Mouse (Mus musculus): Measurements from ENCODE around the gene Rad51b. TPM values are rescaled to one million over a fixed set of nuclear protein-coding genes. Genes with fewer than 3 reads are reported as not detected.

Gene Rad51b
- total and polyA plus RNA-seq, 3 experiments: 6.5 to 8.6 (median 8.5) TPM

DNA sequence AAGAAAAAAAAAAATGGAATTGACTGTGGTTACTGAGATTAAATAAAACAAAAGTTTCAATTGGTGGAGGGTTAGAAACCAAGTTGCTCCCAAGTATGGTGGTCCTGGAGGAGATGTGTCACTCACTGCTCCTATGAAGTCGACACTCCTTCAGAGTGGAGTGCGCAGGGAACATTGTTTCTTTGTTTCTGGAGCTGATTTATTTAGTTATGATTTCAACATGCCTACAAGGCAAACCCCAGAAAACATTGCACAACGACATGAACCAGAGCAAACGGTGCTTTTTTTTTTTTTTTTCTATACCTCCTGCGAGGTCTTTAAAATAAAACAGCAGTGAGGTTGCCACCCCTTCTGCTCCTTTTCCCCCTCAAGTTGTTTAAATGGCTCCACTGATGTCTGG is 75.6 kb downstream of the Rad51b start:
- Histone ChIP-seq H3K79me2 (replicated peaks; ENCODE audit: control insufficient read depth, extremely low read depth, insufficient read depth, poor library complexity, severe bottlenecking) (0 out of 2 replicates have a peak, but pooled peaks cover 2% of the 10 kb centered on the region), H3K36me3 (replicated peaks in 1 of 2; ENCODE audit: control insufficient read depth in 1 of 2, insufficient read depth in 1 of 2, low read length in 1 of 2) (peaks cover 0 to 5% of the 10 kb centered on the region in 2 experiments), H3K27ac (ENCODE audit: insufficient read depth, low read depth) (no peak overlapping the region), H3K4me3 (replicated peaks in 1 of 3; ENCODE audit: low read depth in 2 of 3, low read length in 2 of 3, poor library complexity in 1 of 3) (no peak overlapping the region), H3K4me1 (ENCODE audit: control insufficient read depth in 1 of 2, insufficient read depth in 2 of 2) (peaks cover 0 to 30% of the 10 kb centered on the region in 2 experiments; a peak in 2 of 4 replicates), H3K27me3 (replicated peaks) (no peaks in the 10 kb centered on the region), H3K4me2 (ENCODE audit: insufficient read depth, low read depth, poor library complexity, severe bottlenecking) (no peak overlapping the region), H3K9ac (ENCODE audit: insufficient read depth, low read depth) (no peak overlapping the region), H3K9me3 (replicated peaks; ENCODE audit: low read length) (no peaks in the 10 kb centered on the region)
- in situ Hi-C loops (cut with MboI; ENCODE audit: low pct_ligation_motif_present, low pct_unique_long_range_greater_than_20kb, low sequenced_read_pairs) (no loop called here), dilution Hi-C loops (cut with MboI; ENCODE audit: extremely low pct_ligation_motif_present, extremely low pct_unique_long_range_greater_than_20kb, low sequenced_read_pairs) (no loop called here)
- no peak for TF ChIP-seq CHD2 (IDR thresholded peaks at IDR 0.05; ENCODE audit: low read length)
- no peak for TF ChIP-seq MYC (IDR thresholded peaks at IDR 0.05; ENCODE audit: low read depth, low read length)
- TF ChIP-seq ELF1 (IDR thresholded peaks at IDR 0.05; ENCODE audit: low read depth, low read length): no peak
- TF ChIP-seq POLR2A (IDR thresholded peaks at IDR 0.05; ENCODE audit: low read depth, low read length): no peak
- TF ChIP-seq CTCF (conservative IDR thresholded peaks at IDR 0.05 in 1 of 2, IDR thresholded peaks at IDR 0.05 in 1 of 2; ENCODE audit: low read depth in 2 of 2, low read length in 2 of 2): no peak
- TF ChIP-seq JUN (IDR thresholded peaks at IDR 0.05; ENCODE audit: insufficient read depth, low read depth, low read length): no peak
- TF ChIP-seq USF1 (IDR thresholded peaks at IDR 0.05; ENCODE audit: low read depth, low read length): no peak
- TF ChIP-seq RCOR1 (conservative IDR thresholded peaks at IDR 0.05; ENCODE audit: low read depth, low read length): no peak
- no peak for TF ChIP-seq UBTF (IDR thresholded peaks at IDR 0.05; ENCODE audit: low read depth, low read length)
- no peak for TF ChIP-seq MXI1 (IDR thresholded peaks at IDR 0.05; ENCODE audit: low read depth, low read length)
- no peak for TF ChIP-seq GABPA (IDR thresholded peaks at IDR 0.05; ENCODE audit: insufficient replicate concordance, low read depth, low read length)
- no peak for TF ChIP-seq EP300 (IDR thresholded peaks at IDR 0.05; ENCODE audit: low read length)
- no peak for TF ChIP-seq NELFE (IDR thresholded peaks at IDR 0.05; ENCODE audit: low read depth, low read length)
- no peak for TF ChIP-seq TBP (conservative IDR thresholded peaks at IDR 0.05; ENCODE audit: low read depth, low read length)
- TF ChIP-seq SIN3A (IDR thresholded peaks at IDR 0.05; ENCODE audit: low read length): no peak
- TF ChIP-seq POLR2AphosphoS2 (IDR thresholded peaks at IDR 0.05; ENCODE audit: low read depth, low read length): no peak
- no peak for TF ChIP-seq USF2 (conservative IDR thresholded peaks at IDR 0.05; ENCODE audit: low read depth, low read length)
- DNase-seq (ENCODE audit: extremely low read depth): no peak

- dilution Hi-C loops (cut with MboI; ENCODE audit: extremely low pct_ligation_motif_present, extremely low pct_unique_long_range_greater_than_20kb, low sequenced_read_pairs) (no loop called here), in situ Hi-C loops (cut with MboI; ENCODE audit: low pct_ligation_motif_present, low pct_unique_long_range_greater_than_20kb, low sequenced_read_pairs) (no loop called here)
- H3K4me1 ChIP-seq (ENCODE audit: control insufficient read depth in 1 of 2, insufficient read depth in 2 of 2): peaks cover 0 to 24% of the 10 kb centered on the region in 2 experiments; a peak in 2 of 4 replicates
- H3K4me2 ChIP-seq (ENCODE audit: insufficient read depth, low read depth, poor library complexity, severe bottlenecking): no peak overlapping the region
- no peaks in the 10 kb centered on the region for H3K9me3 ChIP-seq (replicated peaks; ENCODE audit: low read length)
- no peak overlapping the region for H3K4me3 ChIP-seq (replicated peaks in 1 of 3; ENCODE audit: low read depth in 2 of 3, low read length in 2 of 3, poor library complexity in 1 of 3)
- H3K9ac ChIP-seq (ENCODE audit: insufficient read depth, low read depth): no peak overlapping the region
- no peak for DNase-seq (ENCODE audit: extremely low read depth)
- no peaks in the 10 kb centered on the region for H3K79me2 ChIP-seq (replicated peaks; ENCODE audit: control insufficient read depth, extremely low read depth, insufficient read depth, poor library complexity, severe bottlenecking)
- H3K27ac ChIP-seq (ENCODE audit: insufficient read depth, low read depth): no peak overlapping the region
- H3K36me3 ChIP-seq (replicated peaks in 1 of 2; ENCODE audit: control insufficient read depth in 1 of 2, insufficient read depth in 1 of 2, low read length in 1 of 2): peaks cover 0 to 4% of the 10 kb centered on the region in 2 experiments
- no peak for TF ChIP-seq ZMIZ1 (IDR thresholded peaks at IDR 0.05; ENCODE audit: low read depth, low read length)
- TF ChIP-seq GABPA (IDR thresholded peaks at IDR 0.05; ENCODE audit: insufficient replicate concordance, low read depth, low read length): no peak
- TF ChIP-seq UBTF (IDR thresholded peaks at IDR 0.05; ENCODE audit: low read depth, low read length): no peak
- TF ChIP-seq POLR2A (IDR thresholded peaks at IDR 0.05; ENCODE audit: low read depth, low read length): no peak
- TF ChIP-seq KAT2A (IDR thresholded peaks at IDR 0.05; ENCODE audit: insufficient replicate concordance, low read length): no peak
- TF ChIP-seq MYC (IDR thresholded peaks at IDR 0.05; ENCODE audit: low read depth, low read length): no peak
- TF ChIP-seq E2F4 (IDR thresholded peaks at IDR 0.05; ENCODE audit: insufficient replicate concordance, low read depth, low read length): no peak
- TF ChIP-seq NRF1 (IDR thresholded peaks at IDR 0.05; ENCODE audit: low read depth, low read length): no peak
- no peak for TF ChIP-seq TBP (conservative IDR thresholded peaks at IDR 0.05; ENCODE audit: low read depth, low read length)
- TF ChIP-seq CHD2 (IDR thresholded peaks at IDR 0.05; ENCODE audit: low read length): no peak
- no peak for TF ChIP-seq MAZ (IDR thresholded peaks at IDR 0.05; ENCODE audit: low read depth, low read length)
- TF ChIP-seq SMC3 (IDR thresholded peaks at IDR 0.05; ENCODE audit: low read depth, low read length): no peak
- TF ChIP-seq ZNF384 (IDR thresholded peaks at IDR 0.05; ENCODE audit: low read depth, low read length): no peak
- TF ChIP-seq MEF2A (IDR thresholded peaks at IDR 0.05; ENCODE audit: borderline replicate concordance, low read depth, low read length): no peak
- H3K27me3 ChIP-seq (replicated peaks): no peaks in the 10 kb centered on the region
Observed at GRCm38 (mm10) chr12:79377378-79377777, 80.3 kb downstream of the Rad51b start.
